Mouse (Mus musculus) gastrocnemius, postnatal 14 days (tissue): ENCODE data around the gene Xlr. TPM values are rescaled to one million over a fixed set of nuclear protein-coding genes. Genes with fewer than 3 reads are reported as not detected.
"Not testable (repeated sequence)": the region's sequence is repeated elsewhere in the genome, so short reads cannot be mapped to it uniquely, and the experiment has no call there.

ENCODE experiments used
- DNase-seq: peaks from one replicate; pipeline ENCODE4 v3.0.0; 2021; ENCODE audit warnings: mixed read lengths
- intact Hi-C: fragments of 180-260 bp; cut with DNase I; formaldehyde crosslinking; loops from one replicate; pipeline ENCODE4 v1.15.1; 2025; ENCODE audit warnings: low total_unique reads
- long read RNA-seq, 2 experiments: library from polyadenylated mRNA; stranded (forward); transcript quantifications; one replicate each; pipeline ENCODE4 v2.0.0; 2021
- total RNA-seq, 2 experiments: library from RNA; stranded (reverse); gene quantifications; 2 replicates each; pipeline ENCODE4 v1.2.3; 2021

The Xlr gene
- total RNA-seq, result under 1 TPM; 0.27 to 0.41 TPM
- long read RNA-seq, experiment 1, result 0 reads
- long read RNA-seq, experiment 2, result 0 reads

DNA sequence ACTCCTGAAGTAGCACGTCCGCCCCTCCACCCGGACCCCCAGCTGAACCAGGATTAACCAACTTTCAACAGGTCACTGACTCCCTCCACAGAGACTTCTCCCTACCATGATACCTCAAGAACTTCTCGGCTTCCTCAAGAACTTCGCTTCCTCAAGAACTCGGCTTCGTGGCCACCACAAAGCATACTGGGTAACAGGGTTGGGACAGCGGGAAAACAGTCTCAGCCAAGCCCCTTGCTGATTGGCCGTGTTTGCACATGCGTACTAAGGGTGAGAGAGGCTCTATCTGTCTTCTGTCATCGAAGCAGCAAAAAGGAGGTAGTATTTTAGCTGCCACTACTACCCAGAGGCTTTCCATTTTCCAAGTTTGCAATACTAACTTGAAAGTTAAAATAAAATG lies at the start of gene Xlr:
Gene Xlr (minus strand): TSS at position 188 of the 400 bp plus-strand sequence.
- DNase-seq, intact Hi-C loops: not testable (repeated sequence)

DNA sequence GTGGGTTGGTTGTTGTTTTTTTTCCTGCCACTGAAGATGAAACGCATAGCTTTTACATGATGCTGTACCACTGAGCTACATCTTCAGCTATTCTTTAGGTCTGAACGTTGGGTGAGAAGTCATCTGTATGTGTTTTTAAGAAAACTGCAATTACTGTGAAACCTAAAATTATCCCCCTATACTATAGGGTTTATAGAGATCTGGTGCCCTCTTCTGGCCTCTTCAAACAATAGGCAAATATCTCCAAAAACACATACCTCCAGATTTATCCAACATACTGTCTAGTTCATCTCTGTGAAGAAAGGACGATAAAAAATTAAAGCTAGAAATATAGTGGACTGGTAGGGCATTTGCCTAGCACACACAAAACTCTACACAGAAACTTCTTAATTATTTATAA lies 1.6 kb upstream of the Xlr start:
- intact Hi-C loops, result no loop called here
- no peak for DNase-seq

DNA sequence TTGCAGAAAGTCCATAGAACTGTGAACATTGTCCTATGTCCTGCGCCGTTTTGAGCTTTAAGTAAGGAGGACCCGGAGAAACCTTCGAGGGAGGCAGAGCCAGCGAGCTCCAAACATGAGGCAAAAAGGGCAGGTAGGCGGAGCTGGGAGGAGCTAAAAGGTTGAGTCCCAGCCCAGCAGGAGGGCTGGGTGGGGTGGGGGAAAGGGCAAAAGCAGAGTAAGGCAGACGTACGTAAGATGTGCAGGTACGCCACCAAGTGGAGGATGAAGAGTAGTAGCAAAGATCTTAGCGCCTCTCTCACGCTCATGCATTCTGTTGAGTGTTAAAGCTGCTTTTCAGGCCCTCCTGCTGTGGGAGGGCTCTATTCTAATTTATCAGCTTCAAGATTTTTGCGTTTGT lies 21.2 kb downstream of the Xlr start, which contains the start of gene Zfp36l3:
Gene Zfp36l3 (minus strand): TSS at position 119 of the 400 bp plus-strand sequence.
- DNase-seq, result no peak
- intact Hi-C loops, result no loop called here

DNA sequence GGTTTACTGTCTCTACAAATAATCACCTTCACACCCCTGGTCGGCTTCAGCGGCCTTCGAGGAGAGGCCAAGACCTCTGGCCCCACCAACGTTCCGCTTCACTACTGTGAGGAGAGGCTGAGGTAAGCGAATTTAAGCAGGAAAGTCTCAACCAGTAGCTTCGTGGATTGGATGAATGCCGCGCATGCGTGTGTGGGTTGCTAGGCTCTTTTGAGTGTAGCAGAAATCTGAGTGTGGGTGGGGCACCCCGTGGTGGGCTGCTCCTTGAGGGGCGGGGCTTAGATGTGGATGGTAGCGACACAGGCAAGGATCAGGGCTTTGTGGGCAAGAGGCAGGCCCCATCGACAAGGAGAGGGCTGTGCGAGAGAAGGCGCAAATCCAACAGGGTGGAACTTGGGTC lies 39.8 kb downstream of the Xlr start, which contains the start of gene 1700013H16Rik:
Gene 1700013H16Rik (minus strand): TSS at position 96 of the 400 bp plus-strand sequence.
- intact Hi-C loops, result no loop called here
- DNase-seq, result no peak

DNA sequence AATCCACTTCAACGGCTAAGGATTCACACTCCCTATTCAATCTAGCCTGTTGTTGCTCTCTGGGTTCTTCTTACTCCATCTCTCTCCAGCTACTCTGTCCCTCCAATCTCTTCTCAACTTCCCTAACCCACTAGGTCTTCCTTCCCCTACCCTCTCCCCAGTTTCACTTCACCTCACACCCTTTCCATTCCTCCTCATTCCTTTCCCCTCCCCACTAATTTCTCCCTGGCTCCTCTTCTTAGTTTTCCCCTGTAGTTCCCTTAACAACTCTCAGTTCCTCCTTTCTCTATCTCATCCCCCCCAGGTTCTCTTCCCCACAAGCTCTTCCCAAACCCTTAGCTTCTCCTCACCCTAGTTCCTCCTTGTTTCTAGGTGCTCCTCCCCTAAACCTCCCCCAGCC lies 44.7 kb downstream of the Xlr start:
- DNase-seq, result no peak
- intact Hi-C loops, result no loop called here

- DNase-seq, result no peak
- intact Hi-C loops, result no loop called here
Observed at GRCm38 (mm10) chrX:53728967-53729366, 68.5 kb downstream of the Xlr start.

Other genes with a start within 250 kb of the Xlr start
- 10 to 100 TPM; 10.5 to 14.2 TPM for gene Rtl8c, start 189.7 kb downstream of the Xlr start, total RNA-seq
- not detected for gene Gm14597, start 188.7 kb downstream of the Xlr start, total RNA-seq
- gene Rtl8a, start 154.0 kb downstream of the Xlr start, total RNA-seq, result 100 to 1,000 TPM in 1 of 2 experiments, 10 to 100 TPM in 1; 92.8 to 118 TPM
- 100 to 1,000 TPM in 1 of 2 experiments, 10 to 100 TPM in 1; 88.7 to 100 TPM for gene Rtl8b, start 127.3 kb downstream of the Xlr start, total RNA-seq
- not detected for gene 4930502E18Rik, start 72.9 kb downstream of the Xlr start, total RNA-seq
- gene 1700013H16Rik, start 39.9 kb downstream of the Xlr start, total RNA-seq, result not detected
- gene Zfp36l3, start 21.3 kb downstream of the Xlr start, total RNA-seq, result not detected